Mouse (Mus musculus) embryonic facial prominence, embryonic 14.5 days (tissue): ENCODE measurements around the gene Plgrkt. TPM values are rescaled to one million over a fixed set of nuclear protein-coding genes. Genes with fewer than 3 reads are reported as not detected.

Experiments
- ATAC-seq: fragments of 200-750 bp; cut with Nextera tagmentation; 2 replicates; pipeline ENCODE4 v1.8.0; 2017; ENCODE audit warnings: low read depth, moderate number of reproducible peaks, moderate TSS enrichment
- DNase-seq: peaks from one replicate; pipeline ENCODE4 v3.0.0-alpha.2; 2015; ENCODE audit warnings: low spot score
- H3K27ac ChIP-seq: fragments of 300-500 bp; sonication (generic); replicated peaks from 2 replicates; pipeline ENCODE4 v1.5.1; 2014; ENCODE audit warnings: low read depth, mild to moderate bottlenecking, low read length, moderate library complexity
- H3K27me3 ChIP-seq: fragments of 300-500 bp; sonication (generic); replicated peaks from 2 replicates; pipeline ENCODE4 v1.6.1; 2014; ENCODE audit warnings: low read length; ENCODE audit not compliant: control insufficient read depth, insufficient read depth
- H3K36me3 ChIP-seq: fragments of 300-500 bp; sonication (generic); 2 replicates; pipeline ENCODE4 v1.6.1; 2014; ENCODE audit warnings: low read length, mixed read lengths; ENCODE audit not compliant: control insufficient read depth, insufficient read depth
- H3K4me1 ChIP-seq: fragments of 300-500 bp; sonication (generic); 2 replicates; pipeline ENCODE4 v1.6.1; 2014; ENCODE audit warnings: antibody characterized with exemption, low read length; ENCODE audit not compliant: control insufficient read depth, insufficient read depth
- H3K4me2 ChIP-seq: fragments of 300-500 bp; sonication (generic); 2 replicates; pipeline ENCODE4 v1.6.1; 2014; ENCODE audit warnings: low read depth, mild to moderate bottlenecking, low read length, moderate library complexity, mixed read lengths
- H3K4me3 ChIP-seq: fragments of 300-500 bp; sonication (generic); 2 replicates; pipeline ENCODE4 v1.5.1; 2014; ENCODE audit warnings: low read depth, mild to moderate bottlenecking, low read length
- H3K9ac ChIP-seq: fragments of 300-500 bp; sonication (generic); 2 replicates; pipeline ENCODE4 v1.6.1; 2014; ENCODE audit warnings: low read depth, mild to moderate bottlenecking, low read length, moderate library complexity, mixed read lengths
- H3K9me3 ChIP-seq: fragments of 300-500 bp; sonication (generic); 2 replicates; pipeline ENCODE4 v1.6.1; 2016; ENCODE audit warnings: low read length; ENCODE audit not compliant: control insufficient read depth
- WGBS: fragments of 180-500 bp; shearing (Covaris S2); extraction: QIAGEN DNeasy Blood & Tissue Kit; methylation state at CpG from one replicate; pipeline ENCODE4 v1.1.7; 2014; 5-methylcytosine and 5-hydroxymethylcytosine counted together
- polyA plus RNA-seq: library from polyadenylated mRNA; unstranded; fragments of >200 nt; fragmentation: Nextera tagmentation; extraction: Ambion mirVana; gene quantifications from 2 replicates; pipeline ENCODE4 v1.2.1, GENCODE M21; 2014

The Plgrkt gene
- polyA plus RNA-seq, 1 experiment from 2014 or later: 66.9 TPM

GRCm38 (mm10) chr19:29405388-29405787 is 38.2 kb upstream of the Plgrkt start:
- no peak overlapping the region for H3K4me2 ChIP-seq
- H3K4me3 ChIP-seq: no peak overlapping the region
- peak; percentile 29 for DNase-seq
- no peak overlapping the region for H3K27ac ChIP-seq
- WGBS: 46% methylated on average over 2 of the region's 2 CpGs
- H3K9ac ChIP-seq: no peak overlapping the region
- ATAC-seq: 0 out of 2 replicates have a peak, but pooled peaks have one; percentile 28
- peaks cover 3% of the 10 kb centered on the region; the same call in 1 of the 2 replicates for H3K4me1 ChIP-seq
- H3K36me3 ChIP-seq: no peaks in the 10 kb centered on the region
- H3K9me3 ChIP-seq: 0 out of 2 replicates have a peak, but pooled peaks cover 3% of the 10 kb centered on the region
- H3K27me3 ChIP-seq: no peaks in the 10 kb centered on the region

GRCm38 (mm10) chr19:29403251-29403650 is 36.1 kb upstream of the Plgrkt start:
- no peaks in the 10 kb centered on the region for H3K36me3 ChIP-seq
- DNase-seq (no peak), ATAC-seq (no peak)
- H3K27ac ChIP-seq: no peak overlapping the region
- WGBS: 73% methylated on average over 4 of the region's 4 CpGs
- H3K9me3 ChIP-seq: peaks cover 3% of the 10 kb centered on the region; the same call in 1 of the 2 replicates
- no peak overlapping the region for H3K4me3 ChIP-seq
- peaks cover 3% of the 10 kb centered on the region; the same call in 1 of the 2 replicates for H3K4me1 ChIP-seq
- no peak overlapping the region for H3K4me2 ChIP-seq
- H3K27me3 ChIP-seq: no peaks in the 10 kb centered on the region
- no peak overlapping the region for H3K9ac ChIP-seq

- H3K4me3 ChIP-seq: no peak overlapping the region
- no peaks in the 10 kb centered on the region for H3K36me3 ChIP-seq
- H3K27ac ChIP-seq: no peak overlapping the region
- no peak overlapping the region for H3K4me2 ChIP-seq
- peaks cover 3% of the 10 kb centered on the region; the same call in 1 of the 2 replicates for H3K9me3 ChIP-seq
- no peak overlapping the region for H3K9ac ChIP-seq
- H3K4me1 ChIP-seq: peaks cover 3% of the 10 kb centered on the region; the same call in 1 of the 2 replicates
- WGBS: 94% methylated on average over 4 of the region's 4 CpGs
- ATAC-seq (no peak), DNase-seq (no peak)
- H3K27me3 ChIP-seq: no peaks in the 10 kb centered on the region
Observed at GRCm38 (mm10) chr19:29402621-29403020, 35.4 kb upstream of the Plgrkt start.

GRCm38 (mm10) chr19:29400466-29400865 is 33.3 kb upstream of the Plgrkt start:
- no peaks in the 10 kb centered on the region for H3K36me3 ChIP-seq
- DNase-seq (no peak), ATAC-seq (no peak)
- no peak overlapping the region for H3K4me3 ChIP-seq
- peaks cover 3% of the 10 kb centered on the region; the same call in 1 of the 2 replicates for H3K9me3 ChIP-seq
- H3K4me2 ChIP-seq: no peak overlapping the region
- H3K9ac ChIP-seq: no peak overlapping the region
- no peaks in the 10 kb centered on the region for H3K27me3 ChIP-seq
- WGBS: 71% methylated on average over 3 of the region's 3 CpGs
- no peaks in the 10 kb centered on the region for H3K4me1 ChIP-seq
- no peak overlapping the region for H3K27ac ChIP-seq

- no peak for DNase-seq
- WGBS: 89% methylated on average over 4 of the region's 4 CpGs
Observed at GRCm38 (mm10) chr19:29399786-29400185, 32.6 kb upstream of the Plgrkt start.

GRCm38 (mm10) chr19:29396353-29396752 is 29.2 kb upstream of the Plgrkt start:
- H3K36me3 ChIP-seq: no peaks in the 10 kb centered on the region
- no peak overlapping the region for H3K27ac ChIP-seq
- H3K9me3 ChIP-seq: peaks cover 2% of the 10 kb centered on the region; the same call in 1 of the 2 replicates
- WGBS: 49% methylated on average over 1 of the region's 1 CpGs
- H3K9ac ChIP-seq: no peak overlapping the region
- H3K4me3 ChIP-seq: no peak overlapping the region
- H3K4me1 ChIP-seq: no peaks in the 10 kb centered on the region
- H3K4me2 ChIP-seq: no peak overlapping the region
- H3K27me3 ChIP-seq: no peaks in the 10 kb centered on the region
- ATAC-seq: no peak
- DNase-seq: no peak

More at GRCm38 (mm10) chr19:29399786-29400185, 32.6 kb upstream of the Plgrkt start:
- no peak overlapping the region for H3K27ac ChIP-seq
- H3K9ac ChIP-seq: no peak overlapping the region
- H3K4me2 ChIP-seq: no peak overlapping the region
- ATAC-seq: no peak
- H3K27me3 ChIP-seq: no peaks in the 10 kb centered on the region
- no peak overlapping the region for H3K4me3 ChIP-seq
- H3K36me3 ChIP-seq: no peaks in the 10 kb centered on the region
- H3K4me1 ChIP-seq: no peaks in the 10 kb centered on the region
- peaks cover 3% of the 10 kb centered on the region; the same call in 1 of the 2 replicates for H3K9me3 ChIP-seq

GRCm38 (mm10) chr19:29394721-29395120 is 27.5 kb upstream of the Plgrkt start:
- DNase-seq (no peak), ATAC-seq (no peak)
- Histone ChIP-seq H3K4me1 (no peaks in the 10 kb centered on the region), H3K4me2 (no peak overlapping the region), H3K9me3 (no peaks in the 10 kb centered on the region; the same call in 1 of the 2 replicates), H3K36me3 (no peaks in the 10 kb centered on the region), H3K27ac (no peak overlapping the region), H3K4me3 (no peak overlapping the region), H3K9ac (no peak overlapping the region), H3K27me3 (no peaks in the 10 kb centered on the region)
- 91% methylated on average over 2 of the region's 2 CpGs for WGBS

- no peak for ATAC-seq
- Histone ChIP-seq H3K27ac (no peak overlapping the region), H3K4me2 (no peak overlapping the region), H3K4me1 (no peaks in the 10 kb centered on the region), H3K9me3 (no peaks in the 10 kb centered on the region; the same call in 1 of the 2 replicates), H3K36me3 (no peaks in the 10 kb centered on the region), H3K27me3 (no peaks in the 10 kb centered on the region), H3K9ac (no peak overlapping the region), H3K4me3 (no peak overlapping the region)
- 82% methylated on average over 9 of the region's 9 CpGs for WGBS
- DNase-seq: no peak
Observed at GRCm38 (mm10) chr19:29393333-29393732, 26.1 kb upstream of the Plgrkt start.

- no peak overlapping the region for H3K4me2 ChIP-seq
- H3K9me3 ChIP-seq: no peaks in the 10 kb centered on the region
- H3K9ac ChIP-seq: no peak overlapping the region
- no peaks in the 10 kb centered on the region for H3K27me3 ChIP-seq
- H3K27ac ChIP-seq: no peak overlapping the region
- ATAC-seq: no peak
- no peak overlapping the region for H3K4me3 ChIP-seq
- H3K36me3 ChIP-seq: no peaks in the 10 kb centered on the region
- no peaks in the 10 kb centered on the region for H3K4me1 ChIP-seq
- no peak for DNase-seq
- WGBS: 62% methylated on average over 4 of the region's 4 CpGs
Observed at GRCm38 (mm10) chr19:29391279-29391678, 24.1 kb upstream of the Plgrkt start.
